Mouse (Mus musculus) testis, adult 2 months (tissue): ENCODE results near the gene Rbm28.

Source experiments
- CTCF ChIP-seq: fragments of 200-500 bp; IDR thresholded peaks from 2 replicates; pipeline ENCODE4 v1.5.1; 2012; ENCODE audit warnings: low read depth, mild to moderate bottlenecking, inconsistent platforms, low read length, moderate library complexity; ENCODE audit not compliant: control insufficient read depth, insufficient read depth, insufficient replicate concordance
- POLR2A ChIP-seq: fragments of 200-500 bp; IDR thresholded peaks from 2 replicates; pipeline ENCODE4 v1.6.1; 2012; ENCODE audit warnings: low read depth, mild to moderate bottlenecking, inconsistent platforms, low read length, moderate library complexity; ENCODE audit not compliant: control insufficient read depth

DNA sequence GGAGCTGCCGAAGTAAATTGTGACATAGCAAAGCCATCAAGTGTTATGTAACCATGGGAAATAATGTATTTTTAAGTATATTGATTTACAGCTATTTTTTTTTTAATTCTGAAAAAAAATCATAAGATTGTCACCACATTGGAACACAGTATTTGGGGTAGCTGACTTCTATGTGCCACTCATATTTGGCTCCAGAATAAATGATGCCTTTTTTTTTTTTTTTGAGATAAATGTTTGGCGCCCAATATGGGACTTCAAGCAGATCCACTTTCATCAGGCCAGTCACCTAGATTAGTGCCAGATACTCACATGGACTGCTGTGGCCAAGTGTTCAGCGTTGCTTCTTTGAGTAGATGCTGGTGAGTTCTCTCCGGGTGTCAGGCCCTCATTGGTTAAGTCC is 53.3 kb downstream of the Rbm28 start:
- TF ChIP-seq CTCF (no peak), POLR2A (no peak)
